Mouse (Mus musculus): ENCODE results near the gene C030005K15Rik. TPM values are rescaled to one million over a fixed set of nuclear protein-coding genes. Genes with fewer than 3 reads are reported as not detected.

C030005K15Rik gene
- polyA plus RNA-seq, 1 experiment from 2014 or later, result not detected

DNA sequence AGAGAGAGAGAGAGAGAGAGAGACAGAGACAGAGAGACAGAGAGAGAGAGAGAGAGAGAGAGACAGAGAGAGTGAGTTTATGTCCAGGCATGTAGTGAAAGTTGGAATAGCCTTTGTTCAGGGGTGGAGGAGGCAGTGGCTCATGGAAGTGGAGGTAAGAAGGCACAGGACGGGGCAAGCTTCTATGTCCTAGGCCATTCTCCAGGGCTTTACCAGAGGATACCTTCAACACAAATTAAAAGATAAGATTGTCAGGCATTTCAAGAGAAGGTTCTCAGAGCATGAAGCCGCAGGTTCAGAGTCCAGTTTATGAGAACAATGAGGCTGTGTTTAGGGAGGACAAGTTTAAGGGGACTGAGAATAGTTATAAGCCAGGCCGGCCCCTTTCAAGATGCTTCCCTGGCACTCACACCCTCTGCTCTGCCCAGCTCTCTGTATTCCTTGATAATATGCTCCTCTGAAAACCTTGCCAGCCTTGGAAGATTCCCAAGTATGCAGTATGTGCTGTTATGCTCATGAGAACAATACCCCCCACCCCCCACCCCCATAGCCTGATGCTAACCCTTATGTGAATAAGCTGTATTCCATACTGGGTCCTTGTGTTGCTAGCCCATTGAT is 11.2 kb downstream of the C030005K15Rik start:
- WGBS, result 74% methylated on average over 3 of the region's 3 CpGs
- ATAC-seq (replicated peaks; ENCODE audit: low FRiP score), result no peak
- no peak overlapping the region for H3K27ac ChIP-seq (ENCODE audit: low read depth, low read length)

DNA sequence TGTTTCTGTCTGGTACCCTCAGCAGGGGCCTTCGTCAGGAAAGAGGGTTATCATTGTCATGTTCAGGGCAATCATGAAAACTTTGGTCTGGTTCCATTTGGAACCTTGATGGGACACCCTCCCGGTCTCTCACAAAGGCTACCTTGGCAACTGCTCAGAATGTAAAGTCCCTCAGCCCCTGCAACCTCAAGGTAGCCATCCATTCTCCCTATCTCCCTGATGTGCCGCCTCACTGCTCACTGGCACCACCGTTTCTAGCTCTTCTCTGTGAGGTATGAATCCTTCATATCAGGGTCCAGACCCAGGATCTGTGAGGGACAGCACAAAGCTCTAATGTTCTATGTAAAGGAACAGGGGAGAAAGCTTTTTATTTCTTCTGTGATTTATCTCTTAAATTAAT is 12.0 kb downstream of the C030005K15Rik start:
- Histone ChIP-seq H3K4me3 (ENCODE audit: low read depth, low read length) (no peak overlapping the region), H3K27me3 (replicated peaks; ENCODE audit: control insufficient read depth, insufficient read depth, low read length) (no peaks in the 10 kb centered on the region), H3K36me3 (ENCODE audit: control insufficient read depth, insufficient read depth, low read length) (no peaks in the 10 kb centered on the region), H3K4me2 (no peak overlapping the region), H3K9me3 (ENCODE audit: control insufficient read depth, low read length) (no peaks in the 10 kb centered on the region), H3K4me1 (replicated peaks; ENCODE audit: control insufficient read depth, insufficient read depth, low read length) (no peaks in the 10 kb centered on the region), H3K27ac (ENCODE audit: low read depth, low read length) (no peak overlapping the region), H3K9ac (ENCODE audit: low read depth, low read length) (no peak overlapping the region)
- 74% methylated on average over 4 of the region's 4 CpGs for WGBS
- ATAC-seq (replicated peaks; ENCODE audit: low FRiP score) (no peak), DNase-seq (ENCODE audit: low spot score) (no peak)

More for the DNA sequence above, 11.2 kb downstream of the C030005K15Rik start:
- H3K4me2 ChIP-seq, result no peak overlapping the region
- H3K9me3 ChIP-seq (ENCODE audit: control insufficient read depth, low read length), result no peaks in the 10 kb centered on the region
- no peaks in the 10 kb centered on the region for H3K36me3 ChIP-seq (ENCODE audit: control insufficient read depth, insufficient read depth, low read length)
- no peaks in the 10 kb centered on the region for H3K4me1 ChIP-seq (replicated peaks; ENCODE audit: control insufficient read depth, insufficient read depth, low read length)
- no peaks in the 10 kb centered on the region for H3K27me3 ChIP-seq (replicated peaks; ENCODE audit: control insufficient read depth, insufficient read depth, low read length)
- DNase-seq (ENCODE audit: low spot score), result no peak
- no peak overlapping the region for H3K9ac ChIP-seq (ENCODE audit: low read depth, low read length)
- H3K4me3 ChIP-seq (ENCODE audit: low read depth, low read length), result no peak overlapping the region

DNA sequence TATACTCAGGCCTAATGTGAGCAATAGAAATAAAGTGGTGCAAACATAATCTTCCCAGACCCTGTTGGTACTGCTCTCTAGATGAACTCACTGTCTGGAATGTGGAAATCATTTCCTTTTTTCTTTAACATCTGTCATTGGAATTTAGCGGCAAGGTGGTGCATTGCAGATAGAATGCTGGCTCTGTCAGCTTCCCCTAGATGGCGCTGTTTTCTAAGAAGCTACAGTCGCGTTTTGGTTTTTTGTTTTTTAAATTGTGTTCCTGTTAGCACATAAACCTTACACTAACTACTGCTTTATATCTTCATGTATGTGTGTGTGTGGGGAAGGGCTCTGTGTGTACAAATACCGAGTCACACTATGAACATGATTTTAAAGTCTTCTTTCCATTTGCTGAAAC is 13.9 kb downstream of the C030005K15Rik start:
- no peaks in the 10 kb centered on the region for H3K9me3 ChIP-seq (ENCODE audit: control insufficient read depth, low read length)
- H3K27ac ChIP-seq (ENCODE audit: low read depth, low read length), result no peak overlapping the region
- 2% methylated on average over 5 of the region's 5 CpGs for WGBS
- no peaks in the 10 kb centered on the region for H3K27me3 ChIP-seq (replicated peaks; ENCODE audit: control insufficient read depth, insufficient read depth, low read length)
- no peak overlapping the region for H3K4me3 ChIP-seq (ENCODE audit: low read depth, low read length)
- H3K4me2 ChIP-seq, result no peak overlapping the region
- ATAC-seq (replicated peaks; ENCODE audit: low FRiP score) (no peak), DNase-seq (ENCODE audit: low spot score) (no peak)
- H3K9ac ChIP-seq (ENCODE audit: low read depth, low read length), result no peak overlapping the region
- no peaks in the 10 kb centered on the region for H3K4me1 ChIP-seq (replicated peaks; ENCODE audit: control insufficient read depth, insufficient read depth, low read length)
- no peaks in the 10 kb centered on the region for H3K36me3 ChIP-seq (ENCODE audit: control insufficient read depth, insufficient read depth, low read length)

DNA sequence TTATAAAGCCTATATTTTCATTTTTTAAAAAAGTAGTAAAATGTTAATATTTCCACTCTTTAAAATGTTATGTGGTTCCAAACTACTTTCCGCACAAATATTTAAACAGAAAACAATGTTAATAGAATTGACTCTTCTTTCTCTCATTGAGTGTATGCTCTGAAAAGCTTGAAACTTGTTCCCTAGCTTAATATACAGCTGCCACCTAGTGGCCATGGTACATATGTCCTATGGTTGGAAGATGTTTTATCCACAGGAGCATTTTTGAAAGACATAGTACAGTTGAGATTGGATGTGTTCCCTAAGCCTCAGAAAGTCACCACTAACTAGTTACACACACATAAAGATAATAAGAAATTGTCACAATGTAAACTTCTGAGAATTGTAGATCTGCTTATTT is 22.0 kb downstream of the C030005K15Rik start:
- Histone ChIP-seq H3K4me1 (replicated peaks; ENCODE audit: control insufficient read depth, insufficient read depth, low read length) (no peaks in the 10 kb centered on the region), H3K27ac (ENCODE audit: low read depth, low read length) (no peak overlapping the region), H3K9me3 (ENCODE audit: control insufficient read depth, low read length) (no peaks in the 10 kb centered on the region), H3K4me2 (no peak overlapping the region), H3K9ac (ENCODE audit: low read depth, low read length) (no peak overlapping the region), H3K27me3 (replicated peaks; ENCODE audit: control insufficient read depth, insufficient read depth, low read length) (no peaks in the 10 kb centered on the region), H3K4me3 (ENCODE audit: low read depth, low read length) (no peak overlapping the region), H3K36me3 (ENCODE audit: control insufficient read depth, insufficient read depth, low read length) (no peaks in the 10 kb centered on the region)
- DNase-seq (ENCODE audit: low spot score) (no peak), ATAC-seq (replicated peaks; ENCODE audit: low FRiP score) (no peak)
- 52% methylated on average over 1 of the region's 1 CpGs for WGBS

DNA sequence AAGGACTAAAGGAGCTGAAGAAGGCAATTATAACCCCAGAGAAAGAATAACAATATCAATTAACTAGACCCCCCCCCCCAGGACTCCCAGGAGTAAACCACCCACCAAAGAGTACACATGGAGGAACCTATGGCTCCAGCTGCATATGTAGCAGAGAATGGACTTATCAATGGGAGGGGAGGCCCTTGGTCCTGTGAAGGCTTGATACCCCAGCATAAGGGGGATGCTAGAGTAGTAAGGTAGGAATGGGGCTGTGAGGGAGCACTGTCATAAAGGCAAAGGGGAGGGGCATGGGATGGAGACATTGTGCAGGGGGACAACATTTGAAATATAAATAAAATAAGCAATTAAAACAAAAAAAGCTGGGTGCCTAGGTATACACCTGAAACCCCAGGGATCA is 24.2 kb downstream of the C030005K15Rik start:
- ATAC-seq (replicated peaks; ENCODE audit: low FRiP score) (no peak), DNase-seq (ENCODE audit: low spot score) (no peak)
- Histone ChIP-seq H3K4me3 (ENCODE audit: low read depth, low read length) (no peak overlapping the region), H3K4me2 (no peak overlapping the region), H3K9me3 (ENCODE audit: control insufficient read depth, low read length) (no peaks in the 10 kb centered on the region), H3K9ac (ENCODE audit: low read depth, low read length) (no peak overlapping the region), H3K36me3 (ENCODE audit: control insufficient read depth, insufficient read depth, low read length) (no peaks in the 10 kb centered on the region), H3K27ac (ENCODE audit: low read depth, low read length) (no peak overlapping the region), H3K4me1 (replicated peaks; ENCODE audit: control insufficient read depth, insufficient read depth, low read length) (no peaks in the 10 kb centered on the region), H3K27me3 (replicated peaks; ENCODE audit: control insufficient read depth, insufficient read depth, low read length) (no peaks in the 10 kb centered on the region)

DNA sequence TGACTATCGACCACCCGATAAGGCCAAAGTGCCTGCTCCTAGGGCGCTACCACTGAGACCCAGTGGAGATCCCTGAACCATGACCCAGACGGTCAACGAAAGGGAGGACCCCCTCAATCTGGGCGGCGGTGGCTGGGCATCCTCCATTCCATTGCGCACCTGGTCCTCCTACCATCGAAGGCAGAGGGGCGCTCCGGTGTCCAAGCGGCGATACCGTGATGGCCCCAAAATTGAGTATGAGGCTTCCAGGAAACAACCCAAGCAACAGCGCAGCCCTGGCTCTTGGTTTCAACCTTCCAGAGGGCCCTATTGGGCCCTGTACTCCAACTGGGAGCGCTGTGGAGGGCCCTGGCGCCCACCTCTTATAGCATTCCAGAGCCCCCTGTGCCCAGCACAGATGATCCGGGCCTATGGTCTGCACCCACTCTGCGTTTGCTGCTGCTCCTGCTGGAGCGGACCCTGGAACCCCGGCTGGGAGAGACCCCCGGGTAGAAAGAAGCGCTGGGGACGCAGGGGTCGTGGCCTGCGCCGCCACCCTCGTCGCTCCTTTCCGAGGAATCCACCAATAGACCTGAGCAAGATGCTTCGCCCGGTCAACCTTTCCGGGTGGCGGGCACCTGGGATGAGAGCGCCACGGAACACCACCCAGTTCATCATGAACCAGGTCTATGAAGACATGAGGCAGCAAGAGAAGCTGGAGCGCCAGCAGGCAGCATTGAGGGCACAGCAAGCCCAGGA is 33.0 kb downstream of the C030005K15Rik start:
- no peaks in the 10 kb centered on the region for H3K36me3 ChIP-seq (ENCODE audit: control insufficient read depth, insufficient read depth, low read length)
- H3K4me3 ChIP-seq (ENCODE audit: low read depth, low read length), result no peak overlapping the region
- no peak overlapping the region for H3K9ac ChIP-seq (ENCODE audit: low read depth, low read length)
- no peak overlapping the region for H3K27ac ChIP-seq (ENCODE audit: low read depth, low read length)
- ATAC-seq (replicated peaks; ENCODE audit: low FRiP score), result no peak
- H3K4me2 ChIP-seq, result no peak overlapping the region
- no peaks in the 10 kb centered on the region for H3K9me3 ChIP-seq (ENCODE audit: control insufficient read depth, low read length)
- no peak for DNase-seq (ENCODE audit: low spot score)
- WGBS, result 83% methylated on average over 37 of the region's 37 CpGs
- no peaks in the 10 kb centered on the region for H3K4me1 ChIP-seq (replicated peaks; ENCODE audit: control insufficient read depth, insufficient read depth, low read length)
- no peaks in the 10 kb centered on the region for H3K27me3 ChIP-seq (replicated peaks; ENCODE audit: control insufficient read depth, insufficient read depth, low read length)

DNA sequence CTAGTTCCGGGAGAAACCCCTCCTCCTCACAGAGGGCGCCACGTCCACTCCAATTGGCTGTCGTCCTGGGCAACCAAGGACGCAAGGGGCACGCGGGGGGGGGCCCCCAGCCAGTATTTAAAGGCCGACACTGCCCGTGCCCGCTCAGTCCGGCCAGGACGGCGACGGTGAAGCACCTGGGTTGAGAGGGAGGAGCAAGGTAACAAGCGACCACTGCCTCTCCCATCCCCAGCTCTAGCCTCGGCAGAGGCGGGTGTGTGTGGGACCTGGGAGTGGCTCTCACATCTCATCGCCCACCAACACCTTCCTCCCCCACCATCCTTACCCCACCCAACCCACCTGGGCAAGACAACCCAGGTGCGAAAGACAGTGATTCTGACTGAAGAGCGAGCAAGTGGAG is 33.6 kb downstream of the C030005K15Rik start, which contains the start of gene Ccer1:
TSS of gene Ccer1 (plus strand) at position 147 of the 400 bp plus-strand sequence.
- Histone ChIP-seq H3K9ac (ENCODE audit: low read depth, low read length) (no peak within 1 kb of the TSS), H3K9me3 (ENCODE audit: control insufficient read depth, low read length) (no peaks in the 10 kb centered on the region), H3K27ac (ENCODE audit: low read depth, low read length) (no peak within 1 kb of the TSS), H3K27me3 (replicated peaks; ENCODE audit: control insufficient read depth, insufficient read depth, low read length) (no peaks in the 10 kb centered on the region), H3K4me3 (ENCODE audit: low read depth, low read length) (no peak within 1 kb of the TSS), H3K4me1 (replicated peaks; ENCODE audit: control insufficient read depth, insufficient read depth, low read length) (no peaks in the 10 kb centered on the region), H3K4me2 (no peak within 1 kb of the TSS), H3K36me3 (ENCODE audit: control insufficient read depth, insufficient read depth, low read length) (no peaks in the 10 kb centered on the region)
- 61% methylated on average over 20 of the region's 20 CpGs for WGBS
- no peak for DNase-seq (ENCODE audit: low spot score)
- no peak for ATAC-seq (replicated peaks; ENCODE audit: low FRiP score)

DNA sequence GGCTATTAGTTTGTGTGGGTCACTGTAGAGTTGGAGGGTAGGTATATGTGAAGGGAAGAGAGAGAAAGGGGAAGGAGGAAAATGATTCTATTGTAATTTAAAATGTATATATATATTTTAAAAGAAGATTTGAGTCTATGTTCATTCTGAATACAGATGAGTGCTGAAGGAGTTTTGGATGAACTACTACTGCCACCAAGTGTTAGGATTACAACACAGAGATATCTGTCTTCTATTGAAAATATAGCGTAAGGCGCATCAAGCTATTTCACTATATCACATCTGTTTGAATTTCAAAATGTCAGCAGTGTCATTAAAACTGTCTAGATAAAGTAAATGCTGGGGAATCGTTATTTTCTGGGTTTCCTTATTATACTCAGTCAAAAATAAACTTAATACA is 37.1 kb downstream of the C030005K15Rik start:
- Histone ChIP-seq H3K36me3 (ENCODE audit: control insufficient read depth, insufficient read depth, low read length) (no peaks in the 10 kb centered on the region), H3K27ac (ENCODE audit: low read depth, low read length) (no peak overlapping the region), H3K9me3 (ENCODE audit: control insufficient read depth, low read length) (no peaks in the 10 kb centered on the region), H3K4me2 (no peak overlapping the region), H3K27me3 (replicated peaks; ENCODE audit: control insufficient read depth, insufficient read depth, low read length) (no peaks in the 10 kb centered on the region), H3K4me3 (ENCODE audit: low read depth, low read length) (no peak overlapping the region), H3K9ac (ENCODE audit: low read depth, low read length) (no peak overlapping the region), H3K4me1 (replicated peaks; ENCODE audit: control insufficient read depth, insufficient read depth, low read length) (no peaks in the 10 kb centered on the region)
- 70% methylated on average over 3 of the region's 3 CpGs for WGBS
- ATAC-seq (replicated peaks; ENCODE audit: low FRiP score), result no peak
- DNase-seq (ENCODE audit: low spot score), result no peak

DNA sequence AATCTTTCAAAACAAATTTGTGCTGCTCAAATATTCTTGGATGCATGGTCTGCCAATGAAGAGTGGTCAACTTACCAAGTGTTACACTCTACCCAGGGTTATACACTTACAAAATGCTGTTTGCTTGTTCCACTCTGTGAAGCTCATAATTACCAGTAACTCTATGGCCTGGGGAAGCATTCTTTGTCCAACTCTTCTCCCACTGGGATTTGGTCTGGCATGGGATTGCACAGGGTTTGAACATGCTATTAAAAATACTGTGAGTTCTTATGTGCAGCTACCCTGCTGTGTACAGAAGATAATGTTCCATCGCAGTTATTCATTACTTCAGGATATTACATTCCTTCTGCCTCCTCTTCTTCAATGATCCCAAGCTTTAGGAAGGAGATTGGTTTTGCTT is 39.4 kb downstream of the C030005K15Rik start:
- Histone ChIP-seq H3K4me2 (no peak overlapping the region), H3K9me3 (ENCODE audit: control insufficient read depth, low read length) (no peaks in the 10 kb centered on the region), H3K4me3 (ENCODE audit: low read depth, low read length) (no peak overlapping the region), H3K36me3 (ENCODE audit: control insufficient read depth, insufficient read depth, low read length) (no peaks in the 10 kb centered on the region), H3K27me3 (replicated peaks; ENCODE audit: control insufficient read depth, insufficient read depth, low read length) (no peaks in the 10 kb centered on the region), H3K4me1 (replicated peaks; ENCODE audit: control insufficient read depth, insufficient read depth, low read length) (no peaks in the 10 kb centered on the region), H3K27ac (ENCODE audit: low read depth, low read length) (no peak overlapping the region), H3K9ac (ENCODE audit: low read depth, low read length) (no peak overlapping the region)
- 94% methylated on average over 1 of the region's 1 CpGs for WGBS
- DNase-seq (ENCODE audit: low spot score) (no peak), ATAC-seq (replicated peaks; ENCODE audit: low FRiP score) (no peak)

Data from liver, embryonic 11.5 days (tissue).